Mouse (Mus musculus) G1E (cell line): ENCODE data around the gene Hist1h4a.

Experiments used
- CTCF ChIP-seq: IDR thresholded peaks from 2 replicates; pipeline ENCODE4 v1.5.1; 2012; ENCODE audit warnings: low read depth, low read length, inconsistent platforms, mixed read lengths
- GATA1 ChIP-seq: IDR thresholded peaks from 2 replicates; pipeline ENCODE4 v1.6.1; 2012; ENCODE audit warnings: borderline replicate concordance, low read length, inconsistent platforms, mixed read lengths
- POLR2AphosphoS5 ChIP-seq: IDR thresholded peaks from 2 replicates; pipeline ENCODE4 v1.6.1; 2012; ENCODE audit warnings: low read depth, low read length, inconsistent platforms; ENCODE audit not compliant: insufficient replicate concordance
- TAL1 ChIP-seq: conservative IDR thresholded peaks from 2 replicates; pipeline ENCODE4 v1.6.1; 2012; ENCODE audit warnings: low read depth, low read length, inconsistent platforms, mixed read lengths

GRCm38 (mm10) chr13:23729706-23730105 is 31.3 kb downstream of the Hist1h4a start:
- no peak for TF ChIP-seq GATA1
- TF ChIP-seq CTCF = no peak
- TF ChIP-seq POLR2AphosphoS5 = no peak
- TF ChIP-seq TAL1 = no peak
